Mouse (Mus musculus): ENCODE data around the gene Zbtb25.

DNA sequence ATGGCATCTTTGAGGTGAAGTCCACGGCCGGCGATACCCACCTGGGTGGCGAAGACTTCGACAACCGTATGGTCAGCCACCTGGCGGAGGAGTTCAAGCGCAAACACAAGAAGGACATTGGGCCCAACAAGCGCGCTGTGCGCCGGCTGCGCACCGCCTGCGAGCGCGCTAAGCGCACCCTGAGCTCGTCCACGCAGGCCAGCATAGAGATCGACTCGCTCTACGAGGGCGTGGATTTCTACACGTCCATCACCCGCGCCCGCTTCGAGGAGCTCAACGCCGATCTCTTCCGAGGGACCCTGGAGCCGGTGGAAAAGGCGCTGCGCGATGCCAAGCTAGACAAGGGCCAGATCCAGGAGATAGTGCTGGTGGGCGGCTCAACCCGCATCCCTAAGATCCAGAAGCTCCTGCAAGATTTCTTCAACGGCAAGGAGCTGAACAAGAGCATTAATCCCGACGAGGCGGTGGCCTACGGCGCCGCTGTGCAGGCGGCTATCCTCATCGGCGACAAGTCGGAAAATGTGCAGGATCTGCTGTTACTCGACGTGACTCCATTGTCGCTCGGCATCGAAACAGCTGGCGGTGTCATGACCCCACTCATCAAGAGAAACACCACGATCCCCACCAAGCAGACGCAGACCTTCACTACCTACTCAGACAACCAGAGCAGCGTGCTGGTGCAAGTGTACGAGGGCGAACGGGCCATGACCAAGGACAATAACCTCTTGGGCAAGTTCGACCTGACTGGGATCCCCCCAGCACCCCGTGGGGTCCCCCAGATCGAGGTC lies 36.0 kb upstream of the Zbtb25 start:
- TF ChIP-seq CTCF (IDR thresholded peaks at IDR 0.05; ENCODE audit: borderline replicate concordance, insufficient read depth, low read length) (no peak), POLR2A (IDR thresholded peaks at IDR 0.05; ENCODE audit: low read depth, low read length) (no peak)
